Mouse (Mus musculus) embryonic fibroblast, embryonic 13.5 days (primary cell): ENCODE results near the gene Srsf5. TPM values are rescaled to one million over a fixed set of nuclear protein-coding genes. Genes with fewer than 3 reads are reported as not detected.

ENCODE experiments used
- H3K27ac ChIP-seq: 2 replicates; pipeline ENCODE4 v1.5.1; 2012; ENCODE audit warnings: low read length, control low read depth, inconsistent platforms; ENCODE audit not compliant: insufficient read depth
- H3K4me1 ChIP-seq: 2 replicates; pipeline ENCODE4 v1.6.1; 2011; ENCODE audit warnings: low read length; ENCODE audit not compliant: control insufficient read depth, insufficient read depth
- H3K4me3 ChIP-seq: 2 replicates; pipeline ENCODE4 v1.5.1; 2011; ENCODE audit warnings: mild to moderate bottlenecking, control low read depth, low read length; ENCODE audit not compliant: insufficient read depth
- CTCF ChIP-seq: IDR thresholded peaks from 2 replicates; pipeline ENCODE4 v1.5.1; 2011; ENCODE audit warnings: mild to moderate bottlenecking, control low read depth, low read length, moderate library complexity, borderline replicate concordance; ENCODE audit not compliant: insufficient read depth
- POLR2A ChIP-seq: IDR thresholded peaks from 2 replicates; pipeline ENCODE4 v1.6.1; 2011; ENCODE audit warnings: low read depth, mild to moderate bottlenecking, control low read depth, low read length, moderate library complexity
- polyA plus RNA-seq: library from polyadenylated mRNA; stranded (reverse); fragments of >200 nt; gene quantifications from 2 replicates; pipeline ENCODE4 v1.2.4, GENCODE M21; 2011; ENCODE audit warnings: low read depth; ENCODE audit not compliant: missing spikeins, insufficient read length

Srsf5 gene
- polyA plus RNA-seq, 1 experiment: 457 TPM

GRCm38 (mm10) chr12:80991806-80992205, 46.5 kb downstream of the Srsf5 start:
- TF ChIP-seq POLR2A: no peak
- no peak for TF ChIP-seq CTCF
- no peaks in the 10 kb centered on the region for H3K4me1 ChIP-seq
- H3K4me3 ChIP-seq: no peak overlapping the region

GRCm38 (mm10) chr12:80992540-80993122, 47.3 kb downstream of the Srsf5 start:
- Histone ChIP-seq H3K4me1 (no peaks in the 10 kb centered on the region), H3K4me3 (no peak overlapping the region), H3K27ac (no peak overlapping the region)
- TF ChIP-seq POLR2A (no peak), CTCF (no peak)

More at GRCm38 (mm10) chr12:80991806-80992205, 46.5 kb downstream of the Srsf5 start:
- no peak overlapping the region for H3K27ac ChIP-seq

- TF ChIP-seq POLR2A: no peak
- TF ChIP-seq CTCF: no peak
- H3K4me1 ChIP-seq: no peaks in the 10 kb centered on the region
- H3K4me3 ChIP-seq: no peak overlapping the region
- H3K27ac ChIP-seq: no peak overlapping the region
Measured at GRCm38 (mm10) chr12:80993773-80994172, 48.5 kb downstream of the Srsf5 start.

- H3K4me3 ChIP-seq: no peak overlapping the region
- H3K27ac ChIP-seq: no peak overlapping the region
- TF ChIP-seq CTCF (no peak), POLR2A (no peak)
- H3K4me1 ChIP-seq: no peaks in the 10 kb centered on the region
Measured at GRCm38 (mm10) chr12:80995326-80995725, 50.0 kb downstream of the Srsf5 start.

GRCm38 (mm10) chr12:80997652-80998051, 52.3 kb downstream of the Srsf5 start:
- TF ChIP-seq CTCF (no peak), POLR2A (no peak)
- Histone ChIP-seq H3K4me1 (no peaks in the 10 kb centered on the region), H3K4me3 (no peak overlapping the region)

GRCm38 (mm10) chr12:80998528-80999221, 53.4 kb downstream of the Srsf5 start:
- no peak overlapping the region for H3K4me3 ChIP-seq
- TF ChIP-seq CTCF (no peak), POLR2A (no peak)
- no peaks in the 10 kb centered on the region for H3K4me1 ChIP-seq
- no peak overlapping the region for H3K27ac ChIP-seq

More at GRCm38 (mm10) chr12:80997652-80998051, 52.3 kb downstream of the Srsf5 start:
- H3K27ac ChIP-seq: no peak overlapping the region

Other genes starting within 250 kb of the Srsf5 start
- gene Ccdc177, start 184.8 kb upstream of the Srsf5 start, polyA plus RNA-seq: not detected in 2 replicates
- gene Susd6, start 155.0 kb upstream of the Srsf5 start, polyA plus RNA-seq: 73.7 and 75.3 TPM in 2 replicates
- gene Slc10a1, start 23.2 kb downstream of the Srsf5 start, polyA plus RNA-seq: not detected in 2 replicates
- gene Smoc1, start 81.3 kb downstream of the Srsf5 start, polyA plus RNA-seq: 18.0 and 30.2 TPM in 2 replicates